Mouse (Mus musculus): ENCODE results near the gene Lix1l.
"Not testable (repeated sequence)": the region's sequence is repeated elsewhere in the genome, so short reads cannot be mapped to it uniquely, and the experiment has no call there.

The Lix1l gene

DNA sequence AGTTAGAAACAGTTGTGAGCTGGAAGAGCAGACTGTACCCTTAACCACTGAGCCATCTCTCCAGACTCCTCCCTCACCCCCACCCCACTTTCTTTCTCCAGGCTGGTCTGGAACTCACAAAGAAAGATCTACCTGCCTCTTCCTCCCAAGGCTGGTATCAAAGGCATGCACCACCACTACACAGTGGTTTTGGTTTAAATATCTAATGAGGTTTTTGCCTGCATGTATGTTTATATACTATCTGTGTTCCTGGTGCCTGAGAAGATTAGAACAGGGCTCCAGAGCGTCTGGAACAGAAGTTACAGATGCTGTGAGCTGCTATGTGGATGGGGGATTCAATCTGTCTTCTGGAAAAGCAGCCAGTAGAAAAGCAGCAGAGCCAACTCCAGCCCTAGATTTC lies 33.1 kb downstream of the Lix1l start:
- no peak for DNase-seq (ENCODE audit: low spot score)

DNA sequence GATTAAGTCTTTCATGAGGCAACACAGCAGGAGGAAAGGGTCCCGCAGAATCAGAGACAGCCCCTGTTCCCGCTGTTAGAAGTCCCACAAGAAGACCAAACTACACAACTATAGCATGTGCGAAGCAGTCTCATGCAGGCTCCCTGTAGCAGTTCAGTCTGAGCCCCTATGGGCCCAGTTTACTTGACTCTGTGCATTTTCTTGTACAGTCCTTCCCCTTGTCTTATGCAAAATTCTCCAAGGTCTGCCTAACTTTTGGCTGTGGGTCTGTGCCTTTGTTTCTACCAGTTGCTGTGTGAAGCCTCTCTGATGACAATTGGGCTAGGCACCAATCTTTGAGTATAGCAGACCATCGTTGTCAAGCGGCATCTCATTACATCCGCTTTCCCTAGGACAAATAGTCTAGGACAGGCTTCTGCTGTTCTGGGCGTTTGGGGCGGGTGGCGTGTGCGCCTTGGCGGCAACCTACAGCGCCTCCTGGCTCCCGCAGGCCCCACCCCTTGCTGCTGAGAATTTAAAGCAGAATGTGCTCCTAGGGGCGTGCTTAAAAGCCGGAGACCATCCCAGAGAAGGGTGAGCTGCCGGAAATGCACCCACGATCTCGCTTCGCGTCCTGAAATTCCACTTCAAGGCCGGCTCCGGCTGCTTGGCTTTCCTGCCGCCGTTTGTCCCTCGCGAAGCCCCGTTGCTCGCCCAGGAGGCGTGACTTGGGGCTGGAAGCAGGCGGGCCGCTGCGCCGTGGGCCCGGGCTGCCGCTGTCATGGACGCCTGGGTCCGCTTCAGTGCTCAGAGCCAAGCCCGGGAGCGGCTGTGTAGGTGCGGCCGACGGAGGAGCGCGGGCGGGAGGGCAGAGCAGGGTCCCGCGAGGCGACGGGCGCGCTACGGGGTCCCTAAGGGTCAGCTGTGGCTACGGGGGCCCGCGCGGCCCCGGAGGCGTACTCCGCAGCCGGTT lies 34.3 kb downstream of the Lix1l start, which contains the start of the genes Pex11b and Gm42957:
TSS of gene Pex11b (plus strand) at position 449 of the 952 bp plus-strand sequence.
TSS of gene Gm42957 (plus strand) at position 547 of the 952 bp plus-strand sequence.
- peak; percentile 87 for DNase-seq (ENCODE audit: low spot score)

DNA sequence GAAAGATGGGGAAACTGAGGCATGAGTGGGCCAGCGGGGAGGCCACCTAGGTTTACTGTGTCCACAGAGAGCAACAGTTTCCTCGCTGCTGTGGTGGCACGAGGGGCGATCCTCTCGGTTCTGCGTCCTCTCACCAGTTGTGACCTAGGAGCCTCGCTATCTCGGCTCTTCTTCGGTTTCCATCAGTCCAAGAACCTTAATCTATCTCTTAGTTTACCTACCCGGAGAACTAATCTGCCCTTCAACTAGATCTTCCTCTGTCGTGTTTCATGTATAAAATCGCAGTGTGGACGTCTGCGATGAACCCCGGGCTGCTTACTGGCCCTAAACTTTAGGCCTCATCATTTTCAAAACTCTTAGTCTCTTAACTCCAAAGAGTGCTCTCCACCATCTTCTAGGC lies 35.0 kb downstream of the Lix1l start:
- DNase-seq (ENCODE audit: low spot score), result no peak

DNA sequence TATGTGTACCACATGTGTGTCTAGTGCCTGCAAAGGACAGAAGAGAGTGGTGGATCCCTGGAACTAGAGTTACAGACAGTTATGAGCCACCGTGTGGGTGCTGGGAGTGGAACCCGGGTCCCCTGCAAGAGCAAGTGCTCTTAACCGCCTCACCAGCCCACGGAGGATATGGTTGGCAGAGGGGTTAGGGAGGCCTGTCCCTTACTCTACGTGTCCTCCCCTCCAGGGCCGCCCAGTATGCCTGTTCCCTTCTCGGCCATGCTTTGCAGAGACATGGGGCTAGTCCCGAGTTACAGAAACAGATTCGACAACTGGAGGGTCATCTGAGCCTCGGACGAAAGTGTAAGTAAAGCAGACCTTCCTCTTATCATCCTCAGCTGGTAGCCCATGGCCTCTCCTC lies 35.5 kb downstream of the Lix1l start:
- no peak for DNase-seq (ENCODE audit: low spot score)

DNA sequence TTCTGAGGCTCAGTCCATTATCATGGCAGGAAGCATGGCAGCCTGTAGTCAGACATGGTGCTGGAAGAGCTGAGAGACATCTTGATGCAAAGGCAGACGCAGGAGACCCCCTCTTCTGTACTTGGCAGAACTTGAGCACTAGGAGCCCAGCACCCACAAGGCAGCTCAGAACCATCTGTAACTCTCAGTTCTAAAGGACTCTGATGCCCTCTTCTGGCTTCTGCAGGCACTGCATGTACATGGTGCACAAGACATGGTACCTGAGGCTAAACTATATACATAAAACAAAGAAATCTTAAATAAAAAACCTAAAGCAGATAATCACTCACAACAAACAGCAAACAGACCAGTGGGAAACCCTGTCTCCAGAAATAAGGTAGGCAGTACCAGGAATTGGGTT lies 38.3 kb downstream of the Lix1l start:
- DNase-seq (ENCODE audit: low spot score), result no peak

DNA sequence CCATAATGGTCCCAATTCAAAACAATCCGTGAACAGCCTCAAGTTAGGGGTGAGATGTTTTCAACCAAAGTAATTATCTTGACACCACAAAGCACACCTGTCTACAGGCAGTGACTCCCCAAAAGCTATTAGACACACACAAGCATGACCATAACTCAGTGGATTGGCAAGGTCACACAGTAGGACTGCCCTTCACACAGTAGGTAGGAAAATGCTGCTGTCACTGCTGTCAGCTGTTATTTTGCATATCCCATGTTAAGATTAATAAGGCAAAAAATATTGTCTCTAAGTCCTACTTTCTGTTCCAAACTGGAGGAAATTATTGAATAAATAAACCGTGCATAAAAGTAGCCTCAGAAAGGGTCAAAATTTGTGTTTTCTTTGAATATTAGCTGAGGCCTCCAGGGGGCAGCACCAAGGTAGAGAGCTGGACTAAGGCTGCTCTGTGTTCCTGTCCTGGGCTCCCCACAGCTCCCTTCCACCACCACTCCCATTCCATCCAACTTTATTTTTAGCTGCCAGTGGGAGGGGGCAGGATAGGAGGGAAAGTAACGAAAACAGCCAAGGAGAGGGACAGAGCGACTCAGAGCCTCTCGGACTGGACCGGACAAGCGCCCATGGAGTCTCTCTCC lies 44.2 kb downstream of the Lix1l start, which contains the start of gene Itga10:
TSS of gene Itga10 (plus strand) at position 567 of the 632 bp plus-strand sequence.
- DNase-seq (ENCODE audit: low spot score), result no peak

DNA sequence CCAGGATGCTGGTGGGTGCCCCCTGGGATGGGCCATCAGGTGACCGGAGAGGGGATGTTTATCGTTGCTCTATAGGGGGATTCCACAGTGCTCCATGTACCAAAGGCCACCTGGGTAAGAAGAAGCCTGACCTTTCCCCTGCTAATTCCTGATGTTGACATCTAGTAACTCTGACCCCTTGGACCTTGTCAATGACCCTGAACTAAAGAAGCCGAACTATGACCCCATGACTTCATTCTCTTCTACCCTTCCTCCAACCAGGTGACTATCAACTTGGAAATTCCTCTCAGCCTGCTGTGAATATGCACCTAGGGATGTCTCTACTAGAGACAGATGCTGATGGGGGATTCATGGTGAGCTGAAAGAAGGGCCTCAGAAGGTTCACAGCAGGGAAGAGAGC lies 46.4 kb downstream of the Lix1l start:
- no peak for DNase-seq (ENCODE audit: low spot score)

DNA sequence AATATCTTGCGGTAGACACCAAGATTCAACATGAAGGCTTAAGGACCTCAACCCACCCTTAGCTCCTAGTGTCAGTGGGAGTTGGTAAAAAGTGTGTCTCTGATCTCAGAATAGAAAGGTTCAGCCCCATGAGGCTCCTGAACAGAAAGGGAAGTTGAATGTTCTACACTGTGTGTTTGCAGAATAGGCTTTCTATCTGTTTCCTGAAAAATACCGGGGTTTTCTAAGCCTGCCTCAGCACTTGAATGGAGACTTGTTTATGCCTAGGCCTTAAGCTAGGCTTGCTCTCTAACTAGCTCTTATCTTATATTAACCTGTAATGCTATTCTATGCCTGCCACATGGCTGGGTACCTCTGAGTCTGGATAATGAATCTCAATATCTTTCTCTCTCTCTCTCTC lies 60.0 kb downstream of the Lix1l start:
- no peak for DNase-seq (ENCODE audit: low spot score)

DNA sequence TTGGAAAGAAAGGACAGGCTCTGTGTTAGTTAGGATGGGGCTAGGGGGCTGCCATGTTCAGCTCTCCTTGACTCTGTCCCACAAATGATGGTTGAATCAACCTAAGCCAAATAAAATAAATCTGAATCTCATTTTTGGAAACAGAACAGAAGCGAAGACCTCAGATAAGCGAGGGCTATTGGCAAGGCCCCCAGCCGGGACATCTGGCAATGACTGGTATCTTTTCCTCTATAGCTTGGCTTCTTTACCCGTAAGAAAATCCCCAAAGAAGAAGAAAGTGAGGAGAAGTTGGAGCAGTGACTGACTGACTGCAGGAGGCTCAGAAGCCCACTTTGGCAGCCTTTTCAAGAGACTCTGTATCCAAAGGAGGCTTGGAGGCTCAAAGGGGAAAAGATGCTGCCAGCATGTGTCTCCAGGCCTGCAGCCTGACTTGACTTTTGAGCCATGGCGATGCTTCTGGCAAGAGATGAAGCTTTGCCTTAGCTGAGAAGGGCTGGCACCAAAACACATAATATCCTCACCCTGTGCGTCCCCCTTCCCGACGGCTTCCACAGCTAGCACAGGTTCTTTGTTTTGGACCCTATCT lies 61.9 kb downstream of the Lix1l start:
- DNase-seq (ENCODE audit: low spot score), result no peak

DNA sequence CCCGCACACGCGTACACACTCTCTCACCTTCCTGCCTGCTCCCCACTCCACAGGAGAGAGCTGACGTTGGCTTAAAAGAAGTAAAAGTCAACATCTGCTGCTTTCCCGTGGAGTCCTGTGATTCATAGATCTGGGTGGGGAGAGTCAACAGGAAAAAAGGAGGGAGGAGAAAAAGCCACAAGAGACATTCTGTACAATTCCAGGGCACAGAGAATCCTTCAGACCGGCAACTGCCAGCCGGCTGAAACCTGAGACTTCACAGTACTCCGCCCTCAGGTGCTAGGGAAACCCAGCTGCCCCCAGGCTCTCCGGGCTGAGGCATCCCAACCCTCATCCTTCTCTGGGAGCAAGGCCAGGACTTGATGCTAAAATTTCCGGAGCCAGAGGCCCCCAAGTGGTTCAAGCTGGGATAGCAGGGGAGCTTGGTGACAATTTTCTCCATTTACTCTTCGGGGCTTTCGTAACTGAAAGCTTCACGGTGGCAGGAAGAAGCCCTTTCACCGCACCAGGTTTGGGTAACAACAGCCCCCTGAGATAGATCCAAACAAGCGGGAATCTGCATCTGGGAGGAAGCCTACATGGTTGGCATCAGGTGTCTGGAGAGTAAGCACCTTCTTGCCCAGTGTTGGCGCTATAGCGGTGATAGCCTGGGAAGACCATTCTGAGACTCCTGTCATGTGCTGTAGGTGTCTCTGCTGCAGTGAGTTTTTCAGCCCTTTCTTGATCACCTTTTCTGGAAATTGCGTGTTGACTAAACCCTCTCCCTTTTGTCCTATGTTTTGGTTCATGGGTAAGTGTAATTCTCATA lies 62.7 kb downstream of the Lix1l start:
- peak; percentile 61 for DNase-seq (ENCODE audit: low spot score)

DNA sequence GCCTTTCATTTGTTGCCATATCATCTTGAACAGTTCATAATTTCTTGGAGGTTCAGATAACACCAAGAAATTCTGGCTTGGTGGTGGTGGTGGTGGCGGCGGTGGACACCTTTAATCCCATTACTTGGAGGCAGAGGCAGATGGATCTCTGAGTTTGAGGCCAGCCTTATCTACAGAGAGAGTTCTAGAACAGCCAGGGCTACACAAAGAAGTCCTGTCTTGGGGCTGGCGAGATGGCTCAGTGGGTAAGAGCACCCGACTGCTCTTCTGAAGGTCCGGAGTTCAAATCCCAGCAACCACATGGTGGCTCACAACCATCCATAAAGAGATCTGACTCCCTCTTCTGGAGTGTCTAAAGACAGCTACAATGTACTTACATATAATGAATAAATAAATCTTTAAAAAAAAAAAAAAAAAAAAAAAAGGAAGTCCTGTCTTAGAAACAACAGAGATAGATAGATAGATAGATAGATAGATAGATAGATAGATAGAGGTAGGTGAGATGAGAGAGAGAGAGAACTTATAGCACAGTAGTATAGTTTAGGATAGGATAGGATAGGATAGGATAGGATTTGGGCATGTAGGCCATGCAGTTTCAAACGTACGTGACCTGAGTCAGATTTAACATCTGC lies 64.9 kb downstream of the Lix1l start:
- not testable (repeated sequence) for DNase-seq (ENCODE audit: low spot score)

DNA sequence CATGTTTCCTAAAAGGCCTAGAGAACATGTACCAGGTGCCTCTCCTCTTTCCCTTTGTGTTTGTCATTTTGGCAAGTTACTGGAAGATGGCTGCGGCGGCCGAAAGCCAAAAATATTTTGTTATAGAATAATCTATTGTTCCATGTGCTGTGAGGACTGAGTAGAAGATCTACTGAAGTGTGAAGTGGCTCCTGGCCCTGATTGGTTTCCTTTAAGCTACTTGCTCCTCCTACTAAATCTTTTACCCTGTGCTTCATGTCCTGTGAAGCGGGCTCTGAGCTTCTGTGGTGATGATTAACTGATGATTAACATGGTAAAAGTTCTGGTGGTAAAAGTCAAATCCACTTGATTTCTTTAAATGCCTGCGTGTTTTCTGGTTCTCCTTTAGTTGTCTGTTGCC lies 66.0 kb downstream of the Lix1l start:
- DNase-seq (ENCODE audit: low spot score), result no peak

DNA sequence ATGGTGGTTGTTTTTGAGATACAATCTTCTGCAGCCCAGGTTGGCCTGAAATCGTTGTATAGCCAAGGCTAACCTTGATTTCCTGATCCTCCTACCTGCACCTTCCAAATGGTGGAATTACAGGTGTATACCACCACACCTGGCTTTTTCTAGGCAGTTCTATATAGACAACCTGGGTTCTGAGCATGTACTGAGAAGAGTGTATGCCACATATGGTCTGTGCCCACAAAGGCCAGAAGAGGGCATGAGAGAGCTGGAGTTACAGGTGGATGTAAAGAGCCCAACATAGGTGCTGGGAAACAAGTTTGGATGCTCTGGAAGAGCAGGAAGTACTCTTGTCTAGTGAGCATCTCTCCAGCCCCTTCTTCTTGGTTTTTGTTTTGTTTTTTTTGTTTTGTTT lies 66.4 kb downstream of the Lix1l start:
- DNase-seq (ENCODE audit: low spot score), result no peak

DNA sequence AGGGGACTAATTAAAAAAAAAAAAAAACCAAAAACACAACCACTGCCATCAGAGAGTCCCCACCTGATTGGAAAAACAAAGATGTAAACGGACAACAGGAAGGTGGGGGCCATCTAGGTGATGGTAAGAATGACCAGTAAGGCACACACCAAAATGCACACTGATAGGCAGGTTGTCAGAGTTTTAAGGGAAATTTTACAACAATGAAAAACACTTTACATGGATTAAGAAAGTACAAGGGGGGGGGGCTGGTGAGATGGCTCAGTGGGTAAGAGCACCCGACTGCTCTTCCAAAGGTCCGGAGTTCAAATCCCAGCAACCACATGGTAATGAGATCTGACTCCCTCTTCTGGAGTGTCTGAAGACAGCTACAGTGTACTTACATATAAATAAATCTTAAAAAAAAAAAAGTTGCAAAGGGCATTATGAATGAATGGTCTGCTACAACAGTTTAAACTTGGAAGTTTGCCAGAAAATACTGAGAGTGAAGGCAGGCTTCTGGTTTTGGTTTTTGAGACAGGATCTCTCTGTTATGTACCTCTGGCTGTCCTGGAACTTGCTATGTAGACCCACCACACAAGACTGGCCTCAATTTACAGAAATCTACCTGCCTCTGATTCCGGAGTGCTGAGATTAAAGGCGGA lies 67.6 kb downstream of the Lix1l start:
- DNase-seq (ENCODE audit: low spot score), result no peak

DNA sequence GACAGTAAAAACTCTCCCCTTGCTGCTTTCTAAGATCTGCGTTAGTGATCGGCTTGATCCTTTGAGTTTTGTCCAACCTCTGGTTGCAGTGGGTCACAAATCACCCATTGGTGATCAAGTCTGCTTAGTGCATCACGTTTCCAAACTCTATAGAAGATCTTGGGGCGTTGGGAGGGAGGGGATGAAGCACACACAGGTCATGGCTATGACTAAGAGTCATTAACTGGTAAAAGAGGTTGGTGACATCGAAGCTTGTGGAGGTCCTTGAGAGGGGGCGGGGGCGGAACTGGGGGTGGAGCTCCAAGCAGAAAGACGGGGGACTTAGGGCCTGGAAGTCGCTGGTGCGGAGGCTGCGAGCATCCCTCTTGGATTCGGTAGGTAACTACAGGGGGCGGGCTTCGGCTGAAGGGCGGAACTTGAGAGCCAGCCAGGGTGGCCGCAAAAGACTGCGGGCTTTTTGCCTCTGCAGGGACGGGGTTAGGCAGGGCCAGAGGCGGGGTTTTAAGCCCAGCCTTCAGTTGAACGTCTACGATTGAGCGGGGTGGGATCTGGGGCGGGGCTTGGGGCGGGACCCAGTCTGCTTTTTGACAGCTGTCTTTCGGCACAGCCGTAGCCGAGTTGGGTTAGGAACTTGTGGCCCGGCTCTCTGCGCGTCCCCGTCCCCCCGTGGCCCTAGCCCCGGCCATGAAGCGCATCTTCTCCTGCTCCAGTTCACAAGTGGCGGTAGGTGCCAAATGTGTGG lies 68.9 kb downstream of the Lix1l start, which contains the start of gene Ankrd35:
TSS of gene Ankrd35 (plus strand) at position 405 of the 742 bp plus-strand sequence.
- peak; percentile 70 for DNase-seq (ENCODE audit: low spot score)

DNA sequence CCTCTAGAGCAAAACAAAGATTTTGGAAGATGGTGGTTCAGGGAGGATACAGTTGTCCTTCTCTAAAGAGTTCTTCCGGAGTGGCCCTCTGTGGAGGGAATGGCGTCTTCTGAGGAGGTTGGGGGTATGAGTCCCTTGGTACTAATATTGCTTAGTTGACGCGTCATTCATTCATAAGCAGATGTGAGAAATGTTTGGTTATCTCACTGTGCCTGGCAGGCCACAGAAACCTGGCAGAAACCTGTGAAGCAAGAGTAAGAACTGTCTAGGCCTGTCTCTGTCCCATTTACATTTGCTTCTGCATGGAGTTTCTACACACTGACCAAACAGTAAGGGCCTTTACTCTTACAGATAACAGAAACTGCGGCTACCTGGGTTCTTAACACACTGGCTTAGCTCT lies 70.6 kb downstream of the Lix1l start:
- no peak for DNase-seq (ENCODE audit: low spot score)

DNA sequence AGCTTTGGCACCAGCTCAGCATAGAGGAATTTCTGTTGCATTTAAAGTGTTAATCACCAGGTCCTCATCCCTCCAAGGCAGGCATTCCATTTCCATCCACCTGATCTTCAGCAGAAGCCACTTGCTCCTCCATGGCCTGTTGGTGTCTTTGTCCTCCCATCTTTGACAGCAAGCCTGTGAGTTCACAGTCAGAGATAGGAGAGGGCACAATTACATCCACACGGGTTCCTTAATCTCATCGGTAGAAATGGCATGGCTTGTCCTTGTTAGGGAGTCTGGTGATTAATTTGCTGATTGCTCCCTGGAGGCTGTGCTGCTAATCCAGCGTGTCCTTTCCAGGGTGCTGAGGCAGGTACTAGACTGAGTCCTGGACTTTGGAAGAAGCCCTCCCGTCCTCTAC lies 72.6 kb downstream of the Lix1l start:
- no peak for DNase-seq (ENCODE audit: low spot score)

DNA sequence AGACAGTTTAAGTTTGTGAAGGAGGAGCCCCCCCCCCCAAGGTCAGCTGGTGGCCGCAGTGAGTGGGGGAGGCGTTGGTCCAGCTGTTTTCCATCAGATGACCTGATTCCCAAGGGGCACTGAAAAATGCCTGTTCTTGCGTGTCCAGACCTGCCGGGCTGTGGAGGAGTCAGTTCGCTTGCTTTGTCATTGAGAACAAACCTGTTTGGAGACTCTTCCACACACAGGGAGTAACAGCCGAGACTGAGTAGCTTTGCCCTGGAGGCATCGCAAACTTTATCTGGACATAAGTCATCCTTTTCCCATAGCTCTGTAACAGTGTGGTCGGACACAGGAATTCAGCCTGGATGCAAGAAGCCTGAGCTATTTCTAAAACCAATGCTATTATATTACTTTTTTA lies 73.5 kb downstream of the Lix1l start:
- DNase-seq (ENCODE audit: low spot score), result no peak

DNA sequence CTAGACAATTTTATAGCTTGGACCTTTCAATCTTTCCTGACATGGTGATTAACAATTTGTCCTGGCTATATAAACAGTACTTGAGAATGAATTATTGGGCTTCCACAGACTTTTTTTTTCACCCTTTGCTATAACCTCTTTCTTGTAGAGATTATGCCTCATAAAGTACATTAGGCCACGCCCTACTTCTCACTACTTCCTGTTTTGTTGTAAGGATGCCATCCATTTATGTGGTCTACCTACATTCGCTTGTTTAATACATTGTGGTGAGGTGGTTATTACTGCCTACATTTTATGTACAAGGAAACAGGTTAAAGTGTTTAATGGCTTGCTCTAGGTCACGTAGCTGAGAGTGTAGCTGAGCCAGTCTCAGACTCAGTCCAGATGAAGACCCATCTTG lies 74.2 kb downstream of the Lix1l start:
- no peak for DNase-seq (ENCODE audit: low spot score)

DNA sequence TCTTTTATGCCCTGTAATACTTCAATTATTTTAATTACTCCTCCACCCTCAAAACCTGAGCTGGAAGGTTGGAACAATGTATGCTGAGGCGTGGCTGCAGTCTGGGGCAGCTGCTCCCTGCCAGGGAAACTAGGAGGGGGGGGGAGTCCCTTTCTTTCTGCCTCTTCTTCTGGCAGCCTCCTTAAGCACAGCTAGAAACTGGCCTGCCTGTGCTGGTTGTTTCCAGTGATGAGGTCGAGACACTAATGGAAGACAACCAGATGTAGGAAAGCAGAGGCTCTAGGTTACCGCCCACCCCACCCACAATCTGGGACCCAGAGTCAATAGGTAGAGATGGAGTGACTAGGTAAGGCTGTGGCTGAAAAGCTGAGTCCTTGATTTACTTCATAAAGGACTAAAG lies 74.7 kb downstream of the Lix1l start:
- no peak for DNase-seq (ENCODE audit: low spot score)
